Mouse (Mus musculus): Measurements from ENCODE around the gene Macrod1.
A peak's percentile ranks its signal among the peaks of the same experiment; 100 is the strongest.

Gene Macrod1

GRCm38 (mm10) chr19:7240291-7240690 is 183.7 kb downstream of the Macrod1 start:
- no peak for DNase-seq (ENCODE audit: low spot score)

GRCm38 (mm10) chr19:7240782-7241690 is 184.4 kb downstream of the Macrod1 start, which contains the start of gene Naa40:
Gene Naa40, minus strand, starts transcription at chr19:7241183.
- peak; percentile 93 for DNase-seq (ENCODE audit: low spot score)

GRCm38 (mm10) chr19:7246021-7246420 is 189.4 kb downstream of the Macrod1 start:
- no peak for DNase-seq (ENCODE audit: low spot score)
